Mouse (Mus musculus): ENCODE results near the gene Senp3. TPM values are rescaled to one million over a fixed set of nuclear protein-coding genes. Genes with fewer than 3 reads are reported as not detected.

Senp3 gene
- total and polyA plus RNA-seq, 3 experiments, result 116 to 303 (median 256) TPM

DNA sequence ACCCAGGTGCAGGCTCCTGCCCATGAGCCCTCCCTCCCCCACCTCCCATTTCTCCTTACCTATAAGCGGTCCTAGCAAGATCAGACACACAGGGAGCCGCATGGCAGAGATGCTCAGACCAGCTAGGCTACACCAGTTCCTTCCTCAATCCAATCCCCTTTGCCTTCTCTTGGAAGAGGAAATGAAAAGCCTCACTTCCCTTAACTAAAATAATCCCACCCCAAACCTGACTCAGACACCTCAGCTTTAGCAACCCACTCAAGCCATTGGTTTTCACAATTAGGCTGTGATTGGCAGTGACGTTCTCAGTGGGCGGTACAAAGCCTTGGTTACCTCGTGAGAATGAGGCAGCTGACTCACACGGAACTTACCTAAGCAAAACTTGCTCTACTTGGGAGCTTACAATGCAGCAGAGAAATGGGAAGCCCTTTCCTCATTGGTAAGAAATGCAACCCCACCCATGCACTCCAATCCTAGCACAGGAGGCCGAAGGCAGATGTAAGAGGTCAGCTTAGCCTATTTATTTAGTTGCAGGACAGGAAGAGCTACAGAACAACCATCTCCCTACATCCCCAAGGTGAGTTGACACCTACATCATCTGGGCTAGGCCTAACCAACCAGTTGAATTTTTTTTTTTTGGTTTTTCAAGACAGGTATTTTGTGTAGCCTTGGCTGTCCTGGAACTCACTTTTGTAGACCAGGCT is 15.8 kb downstream of the Senp3 start, which contains the start of gene Cd68 (continued):
- no peak; the same call in 1 of the 2 replicates for TF ChIP-seq SMC3 (IDR thresholded peaks at IDR 0.05; ENCODE audit: low read depth, low read length)
- peak; percentile 75 for TF ChIP-seq BHLHE40 (IDR thresholded peaks at IDR 0.05; ENCODE audit: low read depth, low read length)
- peak; percentile 83 for TF ChIP-seq MAX (IDR thresholded peaks at IDR 0.05; ENCODE audit: low read length)
- no peak; the same call in 1 of the 2 replicates for TF ChIP-seq USF2 (conservative IDR thresholded peaks at IDR 0.05; ENCODE audit: low read depth, low read length)
- 0 out of 2 replicates have a peak, but pooled peaks have one; percentile 39 for TF ChIP-seq KAT2A (IDR thresholded peaks at IDR 0.05; ENCODE audit: insufficient replicate concordance, low read length)
- TF ChIP-seq NRF1 (IDR thresholded peaks at IDR 0.05; ENCODE audit: low read depth, low read length), result 0 out of 2 replicates have a peak, but pooled peaks have one; percentile 7

DNA sequence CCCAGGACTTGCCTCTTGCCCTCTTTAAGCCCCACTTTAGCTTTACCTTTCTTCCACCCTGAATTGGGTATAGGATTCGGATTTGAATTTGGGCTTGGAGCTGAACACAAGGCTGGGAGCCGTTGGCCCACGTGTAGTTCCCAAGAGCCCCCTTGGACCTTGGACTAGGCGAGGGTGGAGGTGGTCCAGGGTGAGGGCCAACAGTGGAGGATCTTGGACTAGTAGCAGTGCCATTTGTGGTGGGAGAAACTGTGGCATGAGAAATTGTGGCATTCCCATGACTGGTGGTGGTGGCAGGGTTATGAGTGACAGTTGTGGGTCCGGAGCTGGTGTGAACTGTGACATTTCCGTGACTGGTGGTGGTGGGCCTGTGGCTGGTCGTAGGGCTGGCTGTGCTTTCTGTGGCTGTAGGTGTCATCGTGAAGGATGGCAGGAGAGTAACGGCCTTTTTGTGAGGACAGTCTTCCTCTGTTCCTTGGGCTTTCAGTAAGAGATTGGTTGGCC is 16.4 kb downstream of the Senp3 start:
- peaks cover 44 to 55% of the 10 kb centered on the region in 2 experiments for H3K36me3 ChIP-seq (replicated peaks in 1 of 2; ENCODE audit: control insufficient read depth in 1 of 2, insufficient read depth in 1 of 2, low read length in 1 of 2)
- H3K4me1 ChIP-seq (ENCODE audit: control insufficient read depth in 1 of 2, insufficient read depth in 2 of 2), result peaks cover 25 to 74% of the 10 kb centered on the region in 2 experiments
- H3K4me2 ChIP-seq (ENCODE audit: insufficient read depth, low read depth, poor library complexity, severe bottlenecking), result 0 out of 2 replicates have a peak overlapping the region, but pooled peaks have one; percentile 65
- dilution Hi-C loops (cut with MboI; ENCODE audit: extremely low pct_ligation_motif_present, extremely low pct_unique_long_range_greater_than_20kb, low sequenced_read_pairs) (no loop called here), in situ Hi-C loops (cut with MboI; ENCODE audit: low pct_ligation_motif_present, low pct_unique_long_range_greater_than_20kb, low sequenced_read_pairs) (no loop called here)
- H3K9ac ChIP-seq (ENCODE audit: insufficient read depth, low read depth), result 0 out of 2 replicates have a peak overlapping the region, but pooled peaks have one; percentile 6
- H3K4me3 ChIP-seq (replicated peaks in 1 of 3; ENCODE audit: low read depth in 2 of 3, low read length in 2 of 3, poor library complexity in 1 of 3), result peak overlapping the region; percentile 42 to 70 (median 66)
- H3K27ac ChIP-seq (ENCODE audit: insufficient read depth, low read depth), result peak overlapping the region; percentile 95
- no peaks in the 10 kb centered on the region for H3K9me3 ChIP-seq (replicated peaks; ENCODE audit: low read length)
- DNase-seq (ENCODE audit: extremely low read depth), result no peak
- TF ChIP-seq ZKSCAN1 (IDR thresholded peaks at IDR 0.05; ENCODE audit: borderline replicate concordance, low read depth, low read length) (no peak), SMC3 (IDR thresholded peaks at IDR 0.05; ENCODE audit: low read depth, low read length) (no peak), EP300 (IDR thresholded peaks at IDR 0.05; ENCODE audit: low read length) (no peak), MAZ (IDR thresholded peaks at IDR 0.05; ENCODE audit: low read depth, low read length) (no peak), CHD1 (IDR thresholded peaks at IDR 0.05; ENCODE audit: low read depth, low read length) (0 out of 2 replicates have a peak, but pooled peaks have one; percentile 55), NELFE (IDR thresholded peaks at IDR 0.05; ENCODE audit: low read depth, low read length) (0 out of 2 replicates have a peak, but pooled peaks have one; percentile 25), POLR2A (IDR thresholded peaks at IDR 0.05; ENCODE audit: low read depth, low read length) (no peak)
- peaks cover 50% of the 10 kb centered on the region for H3K79me2 ChIP-seq (replicated peaks; ENCODE audit: control insufficient read depth, extremely low read depth, insufficient read depth, poor library complexity, severe bottlenecking)
- no peaks in the 10 kb centered on the region for H3K27me3 ChIP-seq (replicated peaks)

DNA sequence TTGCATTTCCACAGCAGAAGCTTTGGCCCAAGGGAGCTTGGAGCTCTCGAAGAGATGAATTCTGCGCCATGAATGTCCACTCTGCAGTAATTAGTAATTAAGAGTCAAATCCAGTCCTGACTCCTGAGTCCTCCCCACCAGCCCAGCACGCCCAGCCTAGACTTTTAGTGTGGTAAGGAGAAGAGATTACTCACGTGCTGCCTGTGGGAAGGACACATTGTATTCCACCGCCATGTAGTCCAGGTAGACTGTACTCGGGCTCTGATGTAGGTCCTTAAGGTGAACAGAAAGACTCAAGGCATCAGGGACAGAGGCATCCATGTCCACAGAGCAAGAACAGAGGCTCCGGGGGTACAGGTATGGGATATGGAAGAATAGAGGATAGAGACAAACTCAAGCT is 17.0 kb downstream of the Senp3 start:
- DNase-seq (ENCODE audit: extremely low read depth), result no peak
- dilution Hi-C loops (cut with MboI; ENCODE audit: extremely low pct_ligation_motif_present, extremely low pct_unique_long_range_greater_than_20kb, low sequenced_read_pairs), result no loop called here
- Histone ChIP-seq H3K9ac (ENCODE audit: insufficient read depth, low read depth) (peak overlapping the region; percentile 4; the same call in 1 of the 2 replicates), H3K27ac (ENCODE audit: insufficient read depth, low read depth) (peak overlapping the region; percentile 95), H3K27me3 (replicated peaks) (no peaks in the 10 kb centered on the region), H3K9me3 (replicated peaks; ENCODE audit: low read length) (no peaks in the 10 kb centered on the region), H3K4me1 (ENCODE audit: control insufficient read depth in 1 of 2, insufficient read depth in 2 of 2) (peaks cover 24 to 76% of the 10 kb centered on the region in 2 experiments), H3K4me3 (replicated peaks in 1 of 3; ENCODE audit: low read depth in 2 of 3, low read length in 2 of 3, poor library complexity in 1 of 3) (peak overlapping the region; percentile 0 to 70 (median 66)), H3K36me3 (replicated peaks in 1 of 2; ENCODE audit: control insufficient read depth in 1 of 2, insufficient read depth in 1 of 2, low read length in 1 of 2) (peaks cover 38 to 55% of the 10 kb centered on the region in 2 experiments), H3K79me2 (replicated peaks; ENCODE audit: control insufficient read depth, extremely low read depth, insufficient read depth, poor library complexity, severe bottlenecking) (peaks cover 49% of the 10 kb centered on the region), H3K4me2 (ENCODE audit: insufficient read depth, low read depth, poor library complexity, severe bottlenecking) (peak overlapping the region; percentile 65; the same call in 1 of the 2 replicates)
- TF ChIP-seq BHLHE40 (IDR thresholded peaks at IDR 0.05; ENCODE audit: low read depth, low read length) (peak; percentile 40; the same call in 1 of the 2 replicates), E2F4 (IDR thresholded peaks at IDR 0.05; ENCODE audit: insufficient replicate concordance, low read depth, low read length) (no peak)
- in situ Hi-C loops (cut with MboI; ENCODE audit: low pct_ligation_motif_present, low pct_unique_long_range_greater_than_20kb, low sequenced_read_pairs), result no loop called here

Measured in CH12.LX (cell line).